Mouse (Mus musculus): Measurements from ENCODE around the gene Gstp2.

GRCm38 (mm10) chr19:3997231-3997630 is 48.6 kb downstream of the Gstp2 start:
- TF ChIP-seq CTCF (IDR thresholded peaks at IDR 0.05) (no peak), EP300 (IDR thresholded peaks at IDR 0.05) (no peak)
